Mouse (Mus musculus): ENCODE results near the gene Ifi206. TPM values are rescaled to one million over a fixed set of nuclear protein-coding genes. Genes with fewer than 3 reads are reported as not detected.
"Not testable (repeated sequence)": the region's sequence is repeated elsewhere in the genome, so short reads cannot be mapped to it uniquely, and the experiment has no call there.

Ifi206 gene
- total RNA-seq (2021) = not detected

- DNase-seq (ENCODE audit: extremely low spot score in 1 of 2, low spot score in 2 of 2); intact Hi-C loops (cut with DNase I): not testable (repeated sequence)
These were observed at the start of gene Ifi206 for GRCm38 (mm10) chr1:173490812-173491480. Gene Ifi206 (minus strand): TSS chr1:173491041.

- DNase-seq (ENCODE audit: extremely low spot score in 1 of 2, low spot score in 2 of 2); intact Hi-C loops (cut with DNase I): not testable (repeated sequence)
These were observed 45.0 kb upstream of the Ifi206 start, which contains the start of gene Ifi214 for GRCm38 (mm10) chr1:173535791-173536190. Gene Ifi214 (minus strand): TSS chr1:173535957.

- DNase-seq (ENCODE audit: extremely low spot score in 1 of 2, low spot score in 2 of 2) = no peak
- intact Hi-C loops (cut with DNase I) = no loop called here
These were observed 30.6 kb upstream of the Ifi206 start for GRCm38 (mm10) chr1:173521452-173521851.

- intact Hi-C loops (cut with DNase I); DNase-seq (ENCODE audit: extremely low spot score in 1 of 2, low spot score in 2 of 2): not testable (repeated sequence)
These were observed 19.8 kb upstream of the Ifi206 start for GRCm38 (mm10) chr1:173510595-173510994.

GRCm38 (mm10) chr1:173491483-173491882, 642 bp upstream of the Ifi206 start:
- intact Hi-C loops (cut with DNase I); DNase-seq (ENCODE audit: extremely low spot score in 1 of 2, low spot score in 2 of 2): not testable (repeated sequence)

GRCm38 (mm10) chr1:173481182-173481574, 9.7 kb downstream of the Ifi206 start:
- intact Hi-C loops (cut with DNase I); DNase-seq (ENCODE audit: extremely low spot score in 1 of 2, low spot score in 2 of 2): not testable (repeated sequence)

- intact Hi-C loops (cut with DNase I); DNase-seq (ENCODE audit: extremely low spot score in 1 of 2, low spot score in 2 of 2): not testable (repeated sequence)
These were observed 10.3 kb downstream of the Ifi206 start for GRCm38 (mm10) chr1:173480399-173481181.

- intact Hi-C loops (cut with DNase I) = loop anchor here (5.0 to 10.0 kb wide), 4 partner anchors 646 to 1538 kb away; no protein-coding TSS in a partner anchor
- DNase-seq (ENCODE audit: extremely low spot score in 1 of 2, low spot score in 2 of 2) = no peak
These were observed 34.1 kb downstream of the Ifi206 start for GRCm38 (mm10) chr1:173456761-173457160.

GRCm38 (mm10) chr1:173456139-173456754, 34.6 kb downstream of the Ifi206 start:
- intact Hi-C loops (cut with DNase I) = loop anchor here (5.0 to 10.0 kb wide), 4 partner anchors 646 to 1539 kb away; no protein-coding TSS in a partner anchor
- DNase-seq (ENCODE audit: extremely low spot score in 1 of 2, low spot score in 2 of 2) = peak in 1 of 2 experiments; percentile 62

GRCm38 (mm10) chr1:173451665-173452064, 39.2 kb downstream of the Ifi206 start:
- no peak for DNase-seq (ENCODE audit: extremely low spot score in 1 of 2, low spot score in 2 of 2)

GRCm38 (mm10) chr1:173450621-173451020, 40.2 kb downstream of the Ifi206 start:
- intact Hi-C loops (cut with DNase I) = loop anchor here (10.0 kb wide), 1 partner anchor 1544 kb away; no protein-coding TSS in a partner anchor
- DNase-seq (ENCODE audit: extremely low spot score in 1 of 2, low spot score in 2 of 2) = no peak

More at GRCm38 (mm10) chr1:173451665-173452064, 39.2 kb downstream of the Ifi206 start:
- intact Hi-C loops (cut with DNase I) = loop anchor here (10.0 kb wide), 1 partner anchor 1543 kb away; no protein-coding TSS in a partner anchor

GRCm38 (mm10) chr1:173447067-173447466, 43.8 kb downstream of the Ifi206 start:
- no peak for DNase-seq (ENCODE audit: extremely low spot score in 1 of 2, low spot score in 2 of 2)
- intact Hi-C loops (cut with DNase I) = no loop called here

GRCm38 (mm10) chr1:173443061-173443460, 47.8 kb downstream of the Ifi206 start:
- intact Hi-C loops (cut with DNase I) = no loop called here
- no peak for DNase-seq (ENCODE audit: extremely low spot score in 1 of 2, low spot score in 2 of 2)

- DNase-seq (ENCODE audit: extremely low spot score in 1 of 2, low spot score in 2 of 2) = no peak
- intact Hi-C loops (cut with DNase I) = no loop called here
These were observed 49.6 kb downstream of the Ifi206 start for GRCm38 (mm10) chr1:173441210-173441609.

GRCm38 (mm10) chr1:173440681-173441080, 50.2 kb downstream of the Ifi206 start:
- intact Hi-C loops (cut with DNase I) = no loop called here

GRCm38 (mm10) chr1:173437161-173437953, 53.5 kb downstream of the Ifi206 start:
- intact Hi-C loops (cut with DNase I) = no loop called here
- DNase-seq (ENCODE audit: extremely low spot score in 1 of 2, low spot score in 2 of 2) = no peak

More at GRCm38 (mm10) chr1:173440681-173441080, 50.2 kb downstream of the Ifi206 start:
- no peak for DNase-seq (ENCODE audit: extremely low spot score in 1 of 2, low spot score in 2 of 2)

- no peak for DNase-seq (ENCODE audit: extremely low spot score in 1 of 2, low spot score in 2 of 2)
- intact Hi-C loops (cut with DNase I) = no loop called here
These were observed 58.4 kb downstream of the Ifi206 start for GRCm38 (mm10) chr1:173432411-173432810.

- no peak for DNase-seq (ENCODE audit: extremely low spot score in 1 of 2, low spot score in 2 of 2)
- intact Hi-C loops (cut with DNase I) = no loop called here
These were observed 60.7 kb downstream of the Ifi206 start for GRCm38 (mm10) chr1:173429995-173430699.

Data from left cerebral cortex, postnatal 10 days (tissue).